Mouse (Mus musculus): ENCODE measurements around the gene Adgra1.

GRCm38 (mm10) chr7:139813577-139814207 is 20.3 kb upstream of the Adgra1 start:
- no peak for TF ChIP-seq CTCF (conservative IDR thresholded peaks at IDR 0.05; ENCODE audit: insufficient read depth, insufficient read length, low read depth, low read length)
- no peak for TF ChIP-seq POLR2A (IDR thresholded peaks at IDR 0.05; ENCODE audit: low read depth, low read length)
